Mouse (Mus musculus) intestine, embryonic 16.5 days (tissue): ENCODE measurements at regions not wholly inside any gene's neighbourhood (a gene's known extent, or its start where the extent isn't known, plus 50 kb on each side); places are given as distances from the start of the nearest gene placed in this dataset.

Experiments used
- ATAC-seq: fragments of 200-750 bp; cut with Nextera tagmentation; 2 replicates; pipeline ENCODE4 v1.8.0; 2017; ENCODE audit warnings: moderate TSS enrichment, moderate library complexity
- H3K27ac ChIP-seq: fragments of 300-500 bp; sonication (generic); 2 replicates; pipeline ENCODE4 v1.5.1; 2014; ENCODE audit warnings: mild to moderate bottlenecking, low read length
- H3K27me3 ChIP-seq: fragments of 300-500 bp; sonication (generic); replicated peaks from 2 replicates; pipeline ENCODE4 v1.6.1; 2014; ENCODE audit warnings: low read length, control low read depth, mixed read lengths; ENCODE audit not compliant: control insufficient read depth, insufficient read depth
- H3K36me3 ChIP-seq: fragments of 300-500 bp; sonication (generic); 2 replicates; pipeline ENCODE4 v1.6.1; 2014; ENCODE audit warnings: low read length, control low read depth; ENCODE audit not compliant: control insufficient read depth, insufficient read depth
- H3K4me1 ChIP-seq: fragments of 300-500 bp; sonication (generic); 2 replicates; pipeline ENCODE4 v1.6.1; 2014; ENCODE audit warnings: low read length, control low read depth, mixed read lengths; ENCODE audit not compliant: control insufficient read depth, insufficient read depth
- H3K4me2 ChIP-seq: fragments of 300-500 bp; sonication (generic); 2 replicates; pipeline ENCODE4 v1.6.1; 2014; ENCODE audit warnings: low read depth, low read length, control low read depth
- H3K4me3 ChIP-seq: fragments of 300-500 bp; sonication (generic); 2 replicates; pipeline ENCODE4 v1.5.1; 2014; ENCODE audit warnings: mild to moderate bottlenecking, low read length
- H3K9ac ChIP-seq: fragments of 300-500 bp; sonication (generic); 2 replicates; pipeline ENCODE4 v1.6.1; 2014; ENCODE audit warnings: low read depth, low read length
- H3K9me3 ChIP-seq: fragments of 300-500 bp; sonication (generic); 2 replicates; pipeline ENCODE4 v1.6.1; 2016; ENCODE audit warnings: low read length, control low read depth; ENCODE audit not compliant: control insufficient read depth
- WGBS: fragments of 180-500 bp; shearing (Covaris S2); extraction: QIAGEN DNeasy Blood & Tissue Kit; methylation state at CpG from one replicate; pipeline ENCODE4 v1.1.7; 2014; 5-methylcytosine and 5-hydroxymethylcytosine counted together

GRCm38 (mm10) chr2:117811506-117811905, 300.2 kb upstream of the Thbs1 start:
- WGBS, result 47% methylated on average over 1 of the region's 1 CpGs
- Histone ChIP-seq H3K4me3 (no peak overlapping the region), H3K9me3 (no peaks in the 10 kb centered on the region)

GRCm38 (mm10) chr2:117811931-117812330, 299.7 kb upstream of the Thbs1 start:
- no peaks in the 10 kb centered on the region for H3K4me1 ChIP-seq
- no peak overlapping the region for H3K4me2 ChIP-seq
- no peak overlapping the region for H3K4me3 ChIP-seq
- WGBS, result 76% methylated on average over 2 of the region's 2 CpGs
- H3K9me3 ChIP-seq, result no peaks in the 10 kb centered on the region
- no peaks in the 10 kb centered on the region for H3K36me3 ChIP-seq
- H3K27me3 ChIP-seq, result no peaks in the 10 kb centered on the region
- no peak for ATAC-seq
- no peak overlapping the region for H3K27ac ChIP-seq
- no peak overlapping the region for H3K9ac ChIP-seq

More at GRCm38 (mm10) chr2:117811506-117811905, 300.2 kb upstream of the Thbs1 start:
- Histone ChIP-seq H3K4me2 (no peak overlapping the region), H3K36me3 (no peaks in the 10 kb centered on the region), H3K9ac (no peak overlapping the region), H3K4me1 (no peaks in the 10 kb centered on the region), H3K27ac (no peak overlapping the region), H3K27me3 (no peaks in the 10 kb centered on the region)
- no peak for ATAC-seq

- WGBS, result 68% methylated on average over 3 of the region's 3 CpGs
- H3K4me2 ChIP-seq, result no peak overlapping the region
- H3K36me3 ChIP-seq, result no peaks in the 10 kb centered on the region
- no peaks in the 10 kb centered on the region for H3K4me1 ChIP-seq
- no peaks in the 10 kb centered on the region for H3K9me3 ChIP-seq
- H3K27me3 ChIP-seq, result no peaks in the 10 kb centered on the region
- H3K4me3 ChIP-seq, result no peak overlapping the region
- ATAC-seq, result no peak
- H3K9ac ChIP-seq, result no peak overlapping the region
- H3K27ac ChIP-seq, result no peak overlapping the region
These were observed 291.9 kb upstream of the Thbs1 start for GRCm38 (mm10) chr2:117819701-117820225.

- no peak overlapping the region for H3K9ac ChIP-seq
- H3K27me3 ChIP-seq, result no peaks in the 10 kb centered on the region
- H3K9me3 ChIP-seq, result no peaks in the 10 kb centered on the region
- H3K27ac ChIP-seq, result no peak overlapping the region
- no peaks in the 10 kb centered on the region for H3K36me3 ChIP-seq
- no peak overlapping the region for H3K4me3 ChIP-seq
- H3K4me1 ChIP-seq, result no peaks in the 10 kb centered on the region
- no peak for ATAC-seq
- no peak overlapping the region for H3K4me2 ChIP-seq
These were observed 291.0 kb upstream of the Thbs1 start for GRCm38 (mm10) chr2:117820708-117821107.

- no peaks in the 10 kb centered on the region for H3K4me1 ChIP-seq
- H3K9ac ChIP-seq, result no peak overlapping the region
- no peaks in the 10 kb centered on the region for H3K36me3 ChIP-seq
- H3K4me3 ChIP-seq, result no peak overlapping the region
- no peaks in the 10 kb centered on the region for H3K9me3 ChIP-seq
- H3K27ac ChIP-seq, result no peak overlapping the region
- H3K27me3 ChIP-seq, result no peaks in the 10 kb centered on the region
- no peak overlapping the region for H3K4me2 ChIP-seq
- ATAC-seq, result no peak
- 65% methylated on average over 8 of the region's 8 CpGs for WGBS
These were observed 286.6 kb upstream of the Thbs1 start for GRCm38 (mm10) chr2:117825088-117825487.

GRCm38 (mm10) chr2:117827278-117827677, 284.4 kb upstream of the Thbs1 start:
- H3K27me3 ChIP-seq, result no peaks in the 10 kb centered on the region
- H3K9me3 ChIP-seq, result no peaks in the 10 kb centered on the region
- no peaks in the 10 kb centered on the region for H3K4me1 ChIP-seq
- 80% methylated on average over 3 of the region's 3 CpGs for WGBS
- no peak overlapping the region for H3K4me2 ChIP-seq
- H3K36me3 ChIP-seq, result no peaks in the 10 kb centered on the region
- H3K9ac ChIP-seq, result no peak overlapping the region
- no peak overlapping the region for H3K4me3 ChIP-seq
- no peak for ATAC-seq
- H3K27ac ChIP-seq, result no peak overlapping the region

- H3K4me1 ChIP-seq, result no peaks in the 10 kb centered on the region
- H3K36me3 ChIP-seq, result no peaks in the 10 kb centered on the region
- no peak overlapping the region for H3K27ac ChIP-seq
- no peaks in the 10 kb centered on the region for H3K9me3 ChIP-seq
- no peak overlapping the region for H3K4me3 ChIP-seq
- no peak overlapping the region for H3K4me2 ChIP-seq
- 0 out of 2 replicates have a peak, but pooled peaks have one; percentile 18 for ATAC-seq
- H3K27me3 ChIP-seq, result no peaks in the 10 kb centered on the region
- WGBS, result 49% methylated on average over 2 of the region's 2 CpGs
- no peak overlapping the region for H3K9ac ChIP-seq
These were observed 273.3 kb upstream of the Thbs1 start for GRCm38 (mm10) chr2:117838387-117838786.

GRCm38 (mm10) chr2:117840406-117840805, 271.3 kb upstream of the Thbs1 start:
- no peak overlapping the region for H3K27ac ChIP-seq
- no peaks in the 10 kb centered on the region for H3K36me3 ChIP-seq
- no peaks in the 10 kb centered on the region for H3K27me3 ChIP-seq
- H3K9me3 ChIP-seq, result no peaks in the 10 kb centered on the region
- no peak for ATAC-seq
- H3K9ac ChIP-seq, result no peak overlapping the region
- no peak overlapping the region for H3K4me3 ChIP-seq
- WGBS, result 89% methylated on average over 1 of the region's 1 CpGs
- H3K4me2 ChIP-seq, result no peak overlapping the region
- no peaks in the 10 kb centered on the region for H3K4me1 ChIP-seq

- H3K36me3 ChIP-seq, result no peaks in the 10 kb centered on the region
- H3K4me1 ChIP-seq, result no peaks in the 10 kb centered on the region
- H3K9me3 ChIP-seq, result no peaks in the 10 kb centered on the region
- H3K27me3 ChIP-seq, result no peaks in the 10 kb centered on the region
- no peak overlapping the region for H3K27ac ChIP-seq
- H3K4me2 ChIP-seq, result no peak overlapping the region
- 75% methylated on average over 1 of the region's 1 CpGs for WGBS
- no peak overlapping the region for H3K9ac ChIP-seq
- H3K4me3 ChIP-seq, result no peak overlapping the region
- no peak for ATAC-seq
These were observed 269.2 kb upstream of the Thbs1 start for GRCm38 (mm10) chr2:117842309-117842986.

GRCm38 (mm10) chr2:117852442-117852841, 259.2 kb upstream of the Thbs1 start:
- H3K4me3 ChIP-seq, result no peak overlapping the region
- no peak overlapping the region for H3K9ac ChIP-seq
- H3K4me1 ChIP-seq, result no peaks in the 10 kb centered on the region
- no peak for ATAC-seq
- no peaks in the 10 kb centered on the region for H3K36me3 ChIP-seq
- H3K27me3 ChIP-seq, result no peaks in the 10 kb centered on the region
- 68% methylated on average over 1 of the region's 1 CpGs for WGBS
- no peaks in the 10 kb centered on the region for H3K9me3 ChIP-seq
- no peak overlapping the region for H3K27ac ChIP-seq
- no peak overlapping the region for H3K4me2 ChIP-seq
